Mouse (Mus musculus): Measurements from ENCODE around the gene Cyp2s1.

GRCm38 (mm10) chr7:25844885-25845284, 28.2 kb upstream of the Cyp2s1 start:
- TF ChIP-seq CTCF (IDR thresholded peaks at IDR 0.05; ENCODE audit: extremely low read depth, insufficient read depth, low read length) (no peak), POLR2A (IDR thresholded peaks at IDR 0.05; ENCODE audit: extremely low read depth, insufficient read depth, low read length) (no peak)

All from cortical plate, adult 2 months (tissue).